Mouse (Mus musculus) testis, adult 2 months (tissue): ENCODE results near the gene Usp12. TPM values are rescaled to one million over a fixed set of nuclear protein-coding genes. Genes with fewer than 3 reads are reported as not detected.

ENCODE experiments used
- H3K27ac ChIP-seq: fragments of 200-500 bp; 2 replicates; pipeline ENCODE4 v1.5.1; 2012; ENCODE audit warnings: low read depth, low read length; ENCODE audit not compliant: control insufficient read depth, insufficient read depth
- H3K27me3 ChIP-seq: fragments of 200-500 bp; 2 replicates; pipeline ENCODE4 v1.6.1; 2012; ENCODE audit warnings: mild to moderate bottlenecking, low read length, moderate library complexity; ENCODE audit not compliant: control insufficient read depth, insufficient read depth
- H3K36me3 ChIP-seq: fragments of 200-500 bp; 2 replicates; pipeline ENCODE4 v1.6.1; 2012; ENCODE audit warnings: mild to moderate bottlenecking, low read length; ENCODE audit not compliant: control insufficient read depth, insufficient read depth
- H3K4me1 ChIP-seq: fragments of 200-500 bp; 2 replicates; pipeline ENCODE4 v1.6.1; 2012; ENCODE audit warnings: low read length; ENCODE audit not compliant: control insufficient read depth, insufficient read depth
- H3K4me3 ChIP-seq: fragments of 200-500 bp; 2 replicates; pipeline ENCODE4 v1.5.1; 2012; ENCODE audit warnings: low read depth, mild to moderate bottlenecking, low read length, moderate library complexity, mixed read lengths; ENCODE audit not compliant: control insufficient read depth
- CTCF ChIP-seq: fragments of 200-500 bp; IDR thresholded peaks from 2 replicates; pipeline ENCODE4 v1.5.1; 2012; ENCODE audit warnings: low read depth, mild to moderate bottlenecking, inconsistent platforms, low read length, moderate library complexity; ENCODE audit not compliant: control insufficient read depth, insufficient read depth, insufficient replicate concordance
- POLR2A ChIP-seq: fragments of 200-500 bp; IDR thresholded peaks from 2 replicates; pipeline ENCODE4 v1.6.1; 2012; ENCODE audit warnings: low read depth, mild to moderate bottlenecking, inconsistent platforms, low read length, moderate library complexity; ENCODE audit not compliant: control insufficient read depth
- polyA plus RNA-seq: library from polyadenylated mRNA; depleted of rRNA; stranded (reverse); fragments of >200 nt; gene quantifications from 2 replicates; pipeline ENCODE4 v1.2.3, GENCODE M21; 2012

The Usp12 gene
- polyA plus RNA-seq, 1 experiment = 27.7 TPM

GRCm38 (mm10) chr5:146723452-146723851 is 71.4 kb downstream of the Usp12 start:
- no peak overlapping the region for H3K27ac ChIP-seq
- no peak overlapping the region for H3K4me3 ChIP-seq
- no peaks in the 10 kb centered on the region for H3K27me3 ChIP-seq
- H3K36me3 ChIP-seq = no peaks in the 10 kb centered on the region
- H3K4me1 ChIP-seq = peaks cover 12% of the 10 kb centered on the region
- TF ChIP-seq CTCF (no peak), POLR2A (no peak)

- Histone ChIP-seq H3K4me1 (peaks cover 12% of the 10 kb centered on the region), H3K27me3 (no peaks in the 10 kb centered on the region), H3K4me3 (no peak overlapping the region), H3K36me3 (no peaks in the 10 kb centered on the region), H3K27ac (no peak overlapping the region)
- TF ChIP-seq POLR2A (no peak), CTCF (no peak)
Measured at GRCm38 (mm10) chr5:146722226-146722625, 72.6 kb downstream of the Usp12 start.

GRCm38 (mm10) chr5:146719584-146720356 is 75.0 kb downstream of the Usp12 start:
- no peak overlapping the region for H3K27ac ChIP-seq
- H3K36me3 ChIP-seq = no peaks in the 10 kb centered on the region
- TF ChIP-seq POLR2A (no peak), CTCF (no peak)
- peak overlapping the region; percentile 66 for H3K4me3 ChIP-seq
- peaks cover 9% of the 10 kb centered on the region for H3K4me1 ChIP-seq
- no peaks in the 10 kb centered on the region for H3K27me3 ChIP-seq

- no peaks in the 10 kb centered on the region for H3K4me1 ChIP-seq
- H3K27me3 ChIP-seq = no peaks in the 10 kb centered on the region
- H3K36me3 ChIP-seq = no peaks in the 10 kb centered on the region
- H3K27ac ChIP-seq = no peak overlapping the region
- H3K4me3 ChIP-seq = no peak overlapping the region
- TF ChIP-seq CTCF = no peak
- no peak for TF ChIP-seq POLR2A
Measured at GRCm38 (mm10) chr5:146713836-146714235, 81.0 kb downstream of the Usp12 start.

- Histone ChIP-seq H3K36me3 (no peaks in the 10 kb centered on the region), H3K4me3 (no peak overlapping the region), H3K27ac (no peak overlapping the region), H3K4me1 (no peaks in the 10 kb centered on the region), H3K27me3 (no peaks in the 10 kb centered on the region)
- TF ChIP-seq POLR2A = no peak
- no peak for TF ChIP-seq CTCF
Measured at GRCm38 (mm10) chr5:146713088-146713487, 81.7 kb downstream of the Usp12 start.

GRCm38 (mm10) chr5:146712282-146712918 is 82.4 kb downstream of the Usp12 start:
- no peak overlapping the region for H3K4me3 ChIP-seq
- H3K36me3 ChIP-seq = no peaks in the 10 kb centered on the region
- H3K27me3 ChIP-seq = no peaks in the 10 kb centered on the region
- no peak overlapping the region for H3K27ac ChIP-seq
- no peaks in the 10 kb centered on the region for H3K4me1 ChIP-seq
- TF ChIP-seq POLR2A (no peak), CTCF (no peak)

- no peak for TF ChIP-seq POLR2A
- TF ChIP-seq CTCF = no peak
- no peaks in the 10 kb centered on the region for H3K36me3 ChIP-seq
Measured at GRCm38 (mm10) chr5:146709361-146709760, 85.4 kb downstream of the Usp12 start.

More at GRCm38 (mm10) chr5:146709361-146709760, 85.4 kb downstream of the Usp12 start:
- H3K27me3 ChIP-seq = no peaks in the 10 kb centered on the region
- no peak overlapping the region for H3K27ac ChIP-seq
- H3K4me1 ChIP-seq = peaks cover 9% of the 10 kb centered on the region
- no peak overlapping the region for H3K4me3 ChIP-seq
